ENCODE assay signal across 8 mouse cellular contexts in genomic region chr3:133338851-133339356, GRCm38 (mm10). TPM values are rescaled to one million over a fixed set of nuclear protein-coding genes. Genes with fewer than 3 reads are reported as not detected.
DNase-seq lines count a peak whose midpoint lies in the region; ATAC-seq lines count a peak whose summit lies in the region.

No protein-coding gene starts in this region.

- intact Hi-C loops in left cerebral cortex, postnatal 4 days (cut with DNase I), result no loop called here

- peak; percentile 57 for DNase-seq in left cerebral cortex, adult 11 months (ENCODE audit: low spot score)
- no peak for DNase-seq in left cerebral cortex, postnatal 4 days
- DNase-seq in frontal cortex, adult 2 months (ENCODE audit: extremely low spot score in 1 of 2, low spot score in 1 of 2), result peak; percentile 65 to 82
- DNase-seq in layer of hippocampus, adult 11-12 months (ENCODE audit: low spot score), result peak; percentile 62
- peak; percentile 74 for DNase-seq in retina, adult 2 months (ENCODE audit: low read depth, low spot score)
- DNase-seq in ovary, postnatal 10 days (ENCODE audit: low spot score), result no peak
- no peak for DNase-seq in embryo, embryonic 10.5 days (ENCODE audit: low spot score)

- no peak for ATAC-seq in activated CD4-positive, CD25-positive, alpha-beta regulatory T cell, adult 4 months

RNA-seq across cellular contexts. Expression of gene Ppa2, which starts 29.0 kb away (rescaled TPM):
- 10 to 100 TPM; 44.9 to 51.5 TPM for total RNA-seq in left cerebral cortex, postnatal 4 days (2021)
- polyA plus RNA-seq in frontal cortex, adult 2 months (2012; rRNA removed), result 63.3 and 65.8 TPM in 2 replicates
- 10 to 100 TPM; 22.9 to 24.4 TPM for polyA plus RNA-seq in activated CD4-positive, CD25-positive, alpha-beta regulatory T cell, adult 4 months (2017; shearing (Covaris generic))

Comparison
In these comparisons a context has a peak if more than half of its experiments do, and no peak if none do; other contexts are left out.
1. DNase-seq: peak in left cerebral cortex, adult 11 months (single experiment), frontal cortex, adult 2 months (2 of 2), layer of hippocampus, adult 11-12 months (single experiment) and retina, adult 2 months (single experiment); none in left cerebral cortex, postnatal 4 days (single experiment), ovary, postnatal 10 days (single experiment) and embryo, embryonic 10.5 days (single experiment).